Mouse (Mus musculus) lung, postnatal 0 days (tissue): ENCODE measurements around the gene Brd3.

ENCODE experiments used
- CTCF ChIP-seq: IDR thresholded peaks from 2 replicates; pipeline ENCODE4 v1.5.1; 2016; ENCODE audit warnings: antibody characterized with exemption, mild to moderate bottlenecking
- EP300 ChIP-seq: IDR thresholded peaks from 2 replicates; pipeline ENCODE4 v1.6.1; 2016; ENCODE audit warnings: antibody characterized with exemption, mild to moderate bottlenecking, control low read depth

GRCm38 (mm10) chr2:27441767-27442707 lies 65.4 kb downstream of the Brd3 start, which contains the start of gene Brd3os:
- no peak for TF ChIP-seq CTCF
- no peak for TF ChIP-seq EP300
